Mouse (Mus musculus) ES-E14 (cell line): Measurements from ENCODE around the gene Rap2a.

Experiments
- CHD2 ChIP-seq: IDR thresholded peaks from 2 replicates; pipeline ENCODE4 v1.6.1; 2014; ENCODE audit warnings: mild to moderate bottlenecking, low read depth, low read length, inconsistent platforms
- HCFC1 ChIP-seq: IDR thresholded peaks from 2 replicates; pipeline ENCODE4 v1.6.1; 2012; ENCODE audit warnings: low read length, inconsistent platforms, borderline replicate concordance; ENCODE audit not compliant: insufficient read depth
- MAFK ChIP-seq: IDR thresholded peaks from 2 replicates; pipeline ENCODE4 v1.6.1; 2014; ENCODE audit warnings: mild to moderate bottlenecking, low read depth, low read length, inconsistent platforms; ENCODE audit not compliant: insufficient read depth
- ZNF384 ChIP-seq: IDR thresholded peaks from 2 replicates; pipeline ENCODE4 v1.6.1; 2012; ENCODE audit warnings: low read depth, low read length, inconsistent platforms

GRCm38 (mm10) chr14:120504423-120504822 is 26.2 kb downstream of the Rap2a start:
- TF ChIP-seq HCFC1 (no peak), ZNF384 (no peak), MAFK (no peak), CHD2 (no peak)
